Comparison of ENCODE assay signal across 10 mouse cellular contexts in the genomic region with DNA sequence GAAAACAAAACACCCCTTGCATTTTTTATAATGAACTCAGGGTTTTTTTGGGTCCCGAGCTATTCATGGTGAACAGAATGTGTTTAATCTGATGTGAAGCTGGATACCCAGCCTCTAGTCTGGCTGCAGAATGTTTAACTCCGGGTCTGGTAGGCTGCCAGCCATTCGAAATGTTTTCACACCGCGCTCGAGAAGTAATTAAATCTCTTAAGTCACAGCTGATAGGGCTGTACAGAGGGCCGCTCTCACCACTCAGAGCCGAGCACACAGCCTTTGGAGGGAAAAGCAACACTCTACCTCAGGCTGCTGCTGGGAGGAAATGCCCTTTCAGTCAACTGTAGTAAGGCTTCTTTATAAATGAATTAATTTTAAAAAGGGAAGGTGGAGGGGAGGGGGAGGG. TPM values are rescaled to one million over a fixed set of nuclear protein-coding genes. Genes with fewer than 3 reads are reported as not detected.
DNase-seq lines count a peak whose midpoint lies in the region; ATAC-seq lines count a peak whose summit lies in the region.
"Had no signal": no experiment of that assay in that cellular context is flagged by ENCODE, and none has a peak within 500 bp of the region (broad histone marks: within the 10 kb centered on the region; RNA-seq: fewer than 3 reads in every experiment).

No protein-coding gene starts in this region.

- no peak overlapping the region for H3K4me2 ChIP-seq in midbrain, embryonic 11.5 days

- peaks cover 22% of the 10 kb centered on the region for H3K36me3 ChIP-seq in midbrain, embryonic 10.5 days
- H3K36me3 ChIP-seq in midbrain, embryonic 11.5 days (ENCODE audit: control insufficient read depth, insufficient read depth, low read length) = no peaks in the 10 kb centered on the region

- 82% methylated on average over 8 of the region's 8 CpGs for WGBS in midbrain, embryonic 10.5 days
- 73% methylated on average over 8 of the region's 8 CpGs for WGBS in midbrain, embryonic 11.5 days

- peaks cover 33% of the 10 kb centered on the region for H3K9me3 ChIP-seq in midbrain, embryonic 10.5 days (replicated peaks)
- peaks cover 12% of the 10 kb centered on the region; the same call in 1 of the 2 replicates for H3K9me3 ChIP-seq in midbrain, embryonic 11.5 days (ENCODE audit: control insufficient read depth, low read length)

- ATAC-seq in midbrain, embryonic 11.5 days (ENCODE audit: low FRiP score) = no peak

- H3K9ac ChIP-seq in midbrain, embryonic 11.5 days (ENCODE audit: low read length) = no peak overlapping the region

- DNase-seq in heart, postnatal 4 days = peak; percentile 37
- no peak for DNase-seq in heart, adult 18-20 months
- DNase-seq in midbrain, embryonic 10.5 days (ENCODE audit: low spot score) = peak; percentile 10
- DNase-seq in midbrain, embryonic 11.5 days (ENCODE audit: low spot score, missing footprints) = no peak
- peak; percentile 48 for DNase-seq in kidney, postnatal 14 days
- peak; percentile 69 for DNase-seq in right cerebral cortex, postnatal 14 days
- no peak for DNase-seq in adrenal gland, postnatal 25 days
- no peak for DNase-seq in spleen, postnatal 36 days (ENCODE audit: low spot score in 2 of 2)
- DNase-seq: lung, postnatal 10 days; thymus, postnatal 25 days had no signal

- H3K4me3 ChIP-seq in midbrain, embryonic 10.5 days = no peak overlapping the region
- no peak overlapping the region for H3K4me3 ChIP-seq in midbrain, embryonic 11.5 days (ENCODE audit: low read depth, low read length)

- peaks cover 17% of the 10 kb centered on the region for H3K4me1 ChIP-seq in midbrain, embryonic 10.5 days
- peaks cover 6% of the 10 kb centered on the region; the same call in 1 of the 2 replicates for H3K4me1 ChIP-seq in midbrain, embryonic 11.5 days (ENCODE audit: control insufficient read depth, insufficient read depth, low read length)

- H3K27ac ChIP-seq in midbrain, embryonic 10.5 days (replicated peaks) = no peak overlapping the region
- H3K27ac ChIP-seq in midbrain, embryonic 11.5 days (ENCODE audit: low read depth, low read length) = no peak overlapping the region

- H3K27me3 ChIP-seq in midbrain, embryonic 10.5 days (ENCODE audit: low read depth, poor library complexity, severe bottlenecking) = peaks cover 92% of the 10 kb centered on the region
- peaks cover 61% of the 10 kb centered on the region for H3K27me3 ChIP-seq in midbrain, embryonic 11.5 days (ENCODE audit: control insufficient read depth, insufficient read depth, low read length)

RNA-seq across cellular contexts. Expression of a gene that starts 49.6 kb away (rescaled TPM):
- 10 to 100 TPM; 29.3 to 29.6 TPM for total RNA-seq in heart, postnatal 4 days (2021)
- total RNA-seq in heart, adult 18-20 months (2021) = 10 to 100 TPM; 16.7 to 17.0 TPM
- 26.8 and 28.5 TPM in 2 replicates for polyA plus RNA-seq in midbrain, embryonic 10.5 days (2016; fragmentation: Nextera tagmentation; extraction: Ambion mirVana)
- polyA plus RNA-seq in midbrain, embryonic 11.5 days (2014; fragmentation: Nextera tagmentation; extraction: Ambion mirVana) = 36.3 and 37.2 TPM in 2 replicates
- 29.6 and 30.8 TPM in 2 replicates for total RNA-seq in adrenal gland, postnatal 25 days (2021)

Comparison
In these comparisons a context has a peak if more than half of its experiments do, and no peak if none do; other contexts are left out.
1. DNase-seq: peak in heart, postnatal 4 days (single experiment), midbrain, embryonic 10.5 days (single experiment), kidney, postnatal 14 days (single experiment) and right cerebral cortex, postnatal 14 days (single experiment); none in heart, adult 18-20 months (0 of 2), midbrain, embryonic 11.5 days (single experiment), adrenal gland, postnatal 25 days (single experiment) and spleen, postnatal 36 days (0 of 2).